Mouse (Mus musculus): Measurements from ENCODE around the gene Cd79a. TPM values are rescaled to one million over a fixed set of nuclear protein-coding genes. Genes with fewer than 3 reads are reported as not detected.

Gene Cd79a
- polyA plus RNA-seq (2017; shearing (Covaris generic)): 7.3 TPM

GRCm38 (mm10) chr7:24897224-24897623, at the start of gene Cd79a:
Cd79a (plus strand) TSS chr7:24897381.

GRCm38 (mm10) chr7:24861913-24862312, 35.3 kb upstream of the Cd79a start, which contains the start of gene Gm9844:
Gm9844 (plus strand) TSS chr7:24862213.

DNA sequence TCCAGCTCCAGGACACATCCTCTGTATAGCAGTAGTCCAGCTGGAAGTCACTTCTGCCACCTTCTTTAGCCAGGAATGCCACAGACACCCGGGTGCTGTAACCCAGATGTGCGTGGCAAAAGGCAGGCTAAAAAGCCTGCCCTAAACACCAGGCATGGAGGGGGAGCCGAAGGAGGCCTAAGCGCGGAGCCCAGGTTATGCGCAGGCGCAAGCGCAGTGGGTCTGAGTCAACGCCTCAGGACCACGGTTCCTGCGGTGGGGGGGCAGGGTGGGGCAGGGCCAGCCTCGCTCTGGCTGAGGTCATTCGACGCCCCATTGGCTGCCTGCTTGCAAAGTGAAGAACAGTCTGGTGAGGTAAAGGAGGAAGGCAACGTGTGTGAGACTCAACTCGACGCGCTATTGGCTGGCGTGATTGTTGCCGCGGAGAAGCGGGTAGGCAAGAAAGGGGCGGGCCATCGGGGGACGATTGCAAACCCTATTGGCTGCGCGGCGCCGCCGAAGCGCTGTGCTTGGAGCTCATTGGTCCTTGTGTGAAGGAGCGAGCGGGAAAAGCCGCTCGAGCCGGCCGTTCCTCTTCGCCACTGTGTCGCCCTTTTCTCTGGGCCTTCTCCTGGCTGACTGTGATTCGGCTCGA, 27.5 kb upstream of the Cd79a start, which contains the start of the genes Lypd4 and Dmrtc2:
Gene Lypd4 (minus strand): TSS at position 410 of the 634 bp plus-strand sequence.
Gene Dmrtc2 (plus strand): TSS at position 526 of the 634 bp plus-strand sequence.

DNA sequence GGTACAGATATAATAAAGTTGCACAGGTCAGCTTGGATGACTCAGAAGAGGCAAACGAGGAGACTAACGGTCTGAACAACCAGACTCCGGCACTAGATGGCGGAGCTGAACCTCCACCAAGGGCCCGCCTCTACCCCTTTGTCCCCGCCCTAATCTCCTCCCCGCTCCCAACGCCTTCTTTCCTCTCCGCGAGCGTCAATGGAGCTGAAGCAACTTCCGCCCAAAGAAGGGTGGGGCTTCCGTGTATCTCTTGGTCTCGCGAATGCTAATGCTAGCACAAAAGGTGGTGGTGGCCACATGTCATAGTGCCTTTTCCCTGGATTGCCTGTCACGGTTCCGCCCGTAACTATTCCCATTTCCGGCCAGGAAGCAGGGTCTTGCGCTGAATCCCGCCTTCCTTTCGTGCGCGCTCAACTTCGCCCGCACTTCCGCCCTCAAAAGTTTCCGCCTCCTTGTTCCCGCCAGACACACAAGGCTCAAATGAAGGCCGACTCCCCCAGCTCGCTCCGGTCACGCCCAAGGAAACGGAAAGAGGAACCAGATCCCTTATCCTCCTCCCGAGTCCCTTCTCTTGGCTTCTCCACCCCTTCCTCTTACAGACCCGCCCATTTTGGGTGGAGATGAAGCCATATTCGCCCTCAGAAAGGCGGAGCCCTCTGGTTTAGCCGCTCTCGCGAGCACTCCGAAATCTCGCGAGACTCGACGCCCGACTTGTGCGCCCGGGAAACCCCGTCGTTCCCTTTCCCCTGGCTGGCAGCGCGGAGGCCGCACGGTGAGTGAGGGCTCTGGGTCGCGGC, 13.1 kb upstream of the Cd79a start, which contains the start of gene Rps19:
Gene Rps19 (plus strand): TSS at position 476 of the 797 bp plus-strand sequence.

GRCm38 (mm10) chr7:24902630-24903443, 5.7 kb downstream of the Cd79a start, which contains the start of gene Arhgef1:
Arhgef1 (plus strand) TSS chr7:24902912.

GRCm38 (mm10) chr7:24944257-24944950, 47.2 kb downstream of the Cd79a start, which contains the start of gene Gm4881:
Gm4881 (minus strand) TSS chr7:24944494.

Other genes with a start within 250 kb of the Cd79a start
- not detected for gene Tex101, start 220.7 kb upstream of the Cd79a start, polyA plus RNA-seq (2017; shearing (Covaris generic))
- not detected for gene BC049730, start 188.1 kb upstream of the Cd79a start, polyA plus RNA-seq (2017; shearing (Covaris generic))
- not detected for gene Gm4763, start 170.5 kb upstream of the Cd79a start, polyA plus RNA-seq (2017; shearing (Covaris generic))
- gene Cd177, start 137.1 kb upstream of the Cd79a start, polyA plus RNA-seq (2017; shearing (Covaris generic)): 0.62 TPM
- gene Ceacam10, start 120.2 kb upstream of the Cd79a start, polyA plus RNA-seq (2017; shearing (Covaris generic)): not detected
- gene Gm9844, start 35.2 kb upstream of the Cd79a start, polyA plus RNA-seq (2017; shearing (Covaris generic)): 19.4 TPM
- not detected for gene Lypd4, start 27.4 kb upstream of the Cd79a start, polyA plus RNA-seq (2017; shearing (Covaris generic))
- not detected for gene Dmrtc2, start 27.3 kb upstream of the Cd79a start, polyA plus RNA-seq (2017; shearing (Covaris generic))
- 6,689 TPM for gene Rps19, start 13.0 kb upstream of the Cd79a start, polyA plus RNA-seq (2017; shearing (Covaris generic))
- gene Arhgef1, start 5.5 kb downstream of the Cd79a start, polyA plus RNA-seq (2017; shearing (Covaris generic)): 593 TPM
- gene Gm4881, start 47.1 kb downstream of the Cd79a start, polyA plus RNA-seq (2017; shearing (Covaris generic)): not detected
- 801 TPM for gene Rabac1, start 75.4 kb downstream of the Cd79a start, polyA plus RNA-seq (2017; shearing (Covaris generic))
- 4.7 TPM for gene Atp1a3, start 108.6 kb downstream of the Cd79a start, polyA plus RNA-seq (2017; shearing (Covaris generic))
- gene Grik5, start 175.0 kb downstream of the Cd79a start, polyA plus RNA-seq (2017; shearing (Covaris generic)): 4.4 TPM
- gene Zfp574, start 175.2 kb downstream of the Cd79a start, polyA plus RNA-seq (2017; shearing (Covaris generic)): 22.0 TPM

All from CD4-positive, CD25-positive, alpha-beta regulatory T cell, adult 9 weeks (primary cell).